Mouse (Mus musculus): Measurements from ENCODE around the gene Atxn7l1.

DNA sequence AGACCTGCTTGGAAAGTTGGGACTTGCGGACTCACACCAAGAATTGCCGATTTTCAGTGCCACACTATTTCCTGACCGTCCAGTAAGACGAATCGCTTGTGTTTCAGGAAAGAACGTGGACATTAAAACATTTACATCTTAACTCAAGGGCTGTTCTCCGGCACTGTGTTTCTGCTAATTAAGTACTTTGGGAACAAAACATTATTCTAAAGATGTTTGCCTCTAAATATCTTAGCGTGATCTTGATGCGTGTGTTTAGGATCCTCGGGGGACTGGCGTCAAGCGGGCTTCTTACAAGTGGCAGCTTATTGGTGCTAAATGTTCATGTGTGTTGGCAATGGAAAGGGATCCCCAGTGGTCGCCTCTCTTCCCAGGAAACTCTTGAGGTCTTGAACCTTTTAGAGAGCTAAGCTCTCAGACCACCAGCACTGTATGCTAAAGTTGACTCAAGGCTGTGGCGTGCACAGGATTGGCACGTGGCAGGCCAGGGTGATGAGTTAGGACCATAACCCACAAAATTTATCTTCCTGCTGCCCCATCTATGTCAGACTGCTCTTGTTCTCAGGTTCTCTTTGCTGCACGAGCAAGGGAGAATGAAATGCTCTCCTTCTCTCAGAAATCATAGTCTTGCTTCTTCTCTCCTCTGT is 2.2 kb downstream of the Atxn7l1 start:
- TF ChIP-seq POLR2A (IDR thresholded peaks at IDR 0.05; ENCODE audit: insufficient read length, low read depth) (no peak), POLR2AphosphoS2 (IDR thresholded peaks at IDR 0.05; ENCODE audit: insufficient read length, low read depth) (no peak), USF1 (IDR thresholded peaks at IDR 0.05; ENCODE audit: low read depth) (no peak), CEBPB (IDR thresholded peaks at IDR 0.05; ENCODE audit: insufficient read depth, poor library complexity, severe bottlenecking) (no peak), MAX (IDR thresholded peaks at IDR 0.05; ENCODE audit: low read depth) (no peak), MYOG (IDR thresholded peaks at IDR 0.05; ENCODE audit: control insufficient read depth in 1 of 3, insufficient read depth in 1 of 3, insufficient read length in 2 of 3, low read depth in 2 of 3) (no peak), TCF12 (IDR thresholded peaks at IDR 0.05; ENCODE audit: insufficient read depth, poor library complexity, severe bottlenecking) (no peak), SRF (IDR thresholded peaks at IDR 0.05; ENCODE audit: control insufficient read depth, insufficient read length, low read depth) (no peak)

Data from myocyte (in vitro differentiated cells).